Mouse (Mus musculus): ENCODE results near the gene Sctr.

DNA sequence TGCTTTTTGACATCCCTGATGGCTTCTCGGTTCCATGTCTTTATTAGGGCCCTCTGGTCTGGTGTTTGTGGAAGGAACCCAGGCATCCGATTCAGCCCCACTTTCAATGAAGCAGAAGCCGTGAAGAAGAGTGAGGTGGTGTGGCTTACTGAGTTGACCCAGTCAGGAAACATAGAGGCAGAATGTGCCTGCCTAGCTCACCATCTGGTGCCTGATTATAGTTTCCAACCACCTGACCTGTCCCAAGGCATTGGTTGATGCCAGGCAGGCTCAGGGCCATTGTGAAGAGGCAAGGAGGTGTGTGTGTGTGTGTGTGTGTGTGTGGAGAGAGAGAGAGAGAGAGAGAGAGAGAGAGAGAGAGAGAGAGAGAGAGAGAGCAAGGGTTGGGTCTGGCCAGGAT lies 23.8 kb downstream of the Sctr start:
- TF ChIP-seq E2F4 (IDR thresholded peaks at IDR 0.05; ENCODE audit: insufficient read depth), result no peak
- no peak for TF ChIP-seq USF1 (IDR thresholded peaks at IDR 0.05; ENCODE audit: low read depth)
- TF ChIP-seq MAX (IDR thresholded peaks at IDR 0.05; ENCODE audit: low read depth), result no peak
- no peak for TF ChIP-seq POLR2A (IDR thresholded peaks at IDR 0.05; ENCODE audit: insufficient read length, low read depth)
- no peak for TF ChIP-seq POLR2AphosphoS2 (IDR thresholded peaks at IDR 0.05; ENCODE audit: insufficient read length, low read depth)
- TF ChIP-seq MYOD1 (IDR thresholded peaks at IDR 0.05; ENCODE audit: control insufficient read depth in 1 of 3, insufficient read length in 2 of 3, low read depth in 2 of 3), result no peak

Data from myocyte (in vitro differentiated cells).